Mouse (Mus musculus) hindbrain, embryonic 11.5 days (tissue): ENCODE measurements around the gene Ddx4. TPM values are rescaled to one million over a fixed set of nuclear protein-coding genes. Genes with fewer than 3 reads are reported as not detected.
"Not testable (repeated sequence)": the region's sequence is repeated elsewhere in the genome, so short reads cannot be mapped to it uniquely, and the experiment has no call there.

ENCODE experiments used
- ATAC-seq: fragments of 200-750 bp; cut with Nextera tagmentation; 2 replicates; pipeline ENCODE4 v1.8.0; 2017; ENCODE audit warnings: mild to moderate bottlenecking, moderate TSS enrichment, moderate library complexity; ENCODE audit not compliant: low FRiP score
- DNase-seq: peaks from one replicate; pipeline ENCODE4 v3.0.0-alpha.2; 2015; ENCODE audit warnings: low spot score
- H3K27ac ChIP-seq: fragments of 300-500 bp; sonication (generic); 2 replicates; pipeline ENCODE4 v1.5.1; 2014; ENCODE audit warnings: mild to moderate bottlenecking, low read depth, low read length
- H3K27me3 ChIP-seq: fragments of 300-500 bp; sonication (generic); 2 replicates; pipeline ENCODE4 v1.6.1; 2014; ENCODE audit warnings: mild to moderate bottlenecking, low read length, moderate library complexity, mixed read lengths; ENCODE audit not compliant: control insufficient read depth, insufficient read depth
- H3K36me3 ChIP-seq: fragments of 300-500 bp; sonication (generic); 2 replicates; pipeline ENCODE4 v1.6.1; 2014; ENCODE audit warnings: mild to moderate bottlenecking, low read length, moderate library complexity, mixed read lengths; ENCODE audit not compliant: control insufficient read depth, insufficient read depth
- H3K4me1 ChIP-seq: fragments of 300-500 bp; sonication (generic); replicated peaks from 2 replicates; pipeline ENCODE4 v1.6.1; 2014; ENCODE audit warnings: low read length, mixed read lengths; ENCODE audit not compliant: control insufficient read depth, insufficient read depth
- H3K4me2 ChIP-seq: fragments of 300-500 bp; sonication (generic); replicated peaks from 2 replicates; pipeline ENCODE4 v1.6.1; 2014; ENCODE audit warnings: mild to moderate bottlenecking, low read depth, low read length
- H3K4me3 ChIP-seq: fragments of 300-500 bp; sonication (generic); 2 replicates; pipeline ENCODE4 v1.5.1; 2014; ENCODE audit warnings: low read depth, low read length
- H3K9ac ChIP-seq: fragments of 300-500 bp; sonication (generic); 2 replicates; pipeline ENCODE4 v1.6.1; 2014; ENCODE audit warnings: low read depth, low read length
- H3K9me3 ChIP-seq: fragments of 300-500 bp; sonication (generic); 2 replicates; pipeline ENCODE4 v1.6.1; 2016; ENCODE audit warnings: low read length; ENCODE audit not compliant: control insufficient read depth
- WGBS: fragments of 180-500 bp; shearing (Covaris S2); extraction: QIAGEN DNeasy Blood & Tissue Kit; methylation state at CpG from one replicate; pipeline ENCODE4 v1.1.7; 2014; 5-methylcytosine and 5-hydroxymethylcytosine counted together
- polyA plus RNA-seq: library from polyadenylated mRNA; unstranded; fragments of >200 nt; fragmentation: Nextera tagmentation; extraction: Ambion mirVana; gene quantifications from 2 replicates; pipeline ENCODE4 v1.2.1, GENCODE M21; 2014

The Ddx4 gene
- polyA plus RNA-seq, 1 experiment from 2014 or later, result 0.83 TPM

- no peaks in the 10 kb centered on the region for H3K4me1 ChIP-seq
- no peak overlapping the region for H3K9ac ChIP-seq
- no peak overlapping the region for H3K27ac ChIP-seq
- H3K27me3 ChIP-seq, result no peaks in the 10 kb centered on the region
- no peaks in the 10 kb centered on the region for H3K9me3 ChIP-seq
- DNase-seq (no peak), ATAC-seq (no peak)
- no peaks in the 10 kb centered on the region for H3K36me3 ChIP-seq
- H3K4me3 ChIP-seq, result no peak overlapping the region
- 52% methylated on average over 7 of the region's 7 CpGs for whole genome bisulfite sequencing
- H3K4me2 ChIP-seq, result no peak overlapping the region
These were observed 28.6 kb downstream of the Ddx4 start for GRCm38 (mm10) chr13:112623656-112624055.

GRCm38 (mm10) chr13:112621592-112621991, 30.7 kb downstream of the Ddx4 start:
- WGBS, result 93% methylated on average over 3 of the region's 3 CpGs
- H3K4me2 ChIP-seq, result no peak overlapping the region
- ATAC-seq (no peak), DNase-seq (no peak)
- H3K4me3 ChIP-seq, result no peak overlapping the region
- H3K4me1 ChIP-seq, result no peaks in the 10 kb centered on the region
- no peak overlapping the region for H3K27ac ChIP-seq
- H3K9ac ChIP-seq, result no peak overlapping the region
- H3K27me3 ChIP-seq, result no peaks in the 10 kb centered on the region
- no peaks in the 10 kb centered on the region for H3K9me3 ChIP-seq
- H3K36me3 ChIP-seq, result no peaks in the 10 kb centered on the region

- no peak overlapping the region for H3K4me3 ChIP-seq
- ATAC-seq, result no peak
- no peak for DNase-seq
- no peak overlapping the region for H3K9ac ChIP-seq
- H3K27me3 ChIP-seq, result no peaks in the 10 kb centered on the region
- H3K9me3 ChIP-seq, result no peaks in the 10 kb centered on the region
- no peaks in the 10 kb centered on the region for H3K4me1 ChIP-seq
- no peaks in the 10 kb centered on the region for H3K36me3 ChIP-seq
- 89% methylated on average over 3 of the region's 3 CpGs for WGBS
- no peak overlapping the region for H3K27ac ChIP-seq
- H3K4me2 ChIP-seq, result no peak overlapping the region
These were observed 43.7 kb downstream of the Ddx4 start for GRCm38 (mm10) chr13:112608606-112609005.

GRCm38 (mm10) chr13:112604411-112604810, 47.9 kb downstream of the Ddx4 start:
- no peak for ATAC-seq
- no peak overlapping the region for H3K4me2 ChIP-seq
- no peaks in the 10 kb centered on the region for H3K36me3 ChIP-seq
- H3K4me1 ChIP-seq, result no peaks in the 10 kb centered on the region
- H3K27ac ChIP-seq, result no peak overlapping the region
- H3K9me3 ChIP-seq, result no peaks in the 10 kb centered on the region
- no peak for DNase-seq
- no peaks in the 10 kb centered on the region for H3K27me3 ChIP-seq
- WGBS, result 78% methylated on average over 4 of the region's 4 CpGs
- no peak overlapping the region for H3K9ac ChIP-seq
- H3K4me3 ChIP-seq, result no peak overlapping the region

GRCm38 (mm10) chr13:112603839-112604238, 48.4 kb downstream of the Ddx4 start:
- Histone ChIP-seq H3K36me3 (no peaks in the 10 kb centered on the region), H3K4me3 (no peak overlapping the region), H3K9ac (no peak overlapping the region), H3K4me2 (no peak overlapping the region), H3K27ac (no peak overlapping the region), H3K9me3 (no peaks in the 10 kb centered on the region), H3K4me1 (no peaks in the 10 kb centered on the region), H3K27me3 (no peaks in the 10 kb centered on the region)
- 88% methylated on average over 1 of the region's 1 CpGs for WGBS
- DNase-seq (no peak), ATAC-seq (no peak)

GRCm38 (mm10) chr13:112602607-112603006, 49.7 kb downstream of the Ddx4 start:
- Histone ChIP-seq H3K4me2 (no peak overlapping the region), H3K27me3 (no peaks in the 10 kb centered on the region), H3K4me1 (no peaks in the 10 kb centered on the region), H3K4me3 (no peak overlapping the region), H3K36me3 (no peaks in the 10 kb centered on the region), H3K9ac (no peak overlapping the region), H3K27ac (no peak overlapping the region), H3K9me3 (no peaks in the 10 kb centered on the region)
- ATAC-seq (no peak), DNase-seq (no peak)
- WGBS, result 86% methylated on average over 2 of the region's 2 CpGs

- H3K9me3 ChIP-seq, ATAC-seq: not testable (repeated sequence)
- WGBS, result 82% methylated on average over 6 of the region's 8 CpGs
These were observed 58.0 kb downstream of the Ddx4 start, which contains the start of gene Il31ra for GRCm38 (mm10) chr13:112594260-112594659. Il31ra (minus strand) TSS chr13:112594360.

GRCm38 (mm10) chr13:112590254-112590653, 62.0 kb downstream of the Ddx4 start:
- Histone ChIP-seq H3K4me3 (no peak overlapping the region), H3K27ac (no peak overlapping the region), H3K27me3 (no peaks in the 10 kb centered on the region), H3K9ac (no peak overlapping the region), H3K4me2 (no peak overlapping the region), H3K4me1 (no peaks in the 10 kb centered on the region), H3K9me3 (no peaks in the 10 kb centered on the region), H3K36me3 (no peaks in the 10 kb centered on the region)
- DNase-seq (no peak), ATAC-seq (no peak)
- WGBS, result 70% methylated on average over 2 of the region's 2 CpGs

More at GRCm38 (mm10) chr13:112594260-112594659, 58.0 kb downstream of the Ddx4 start, which contains the start of gene Il31ra:
- H3K4me2 ChIP-seq, DNase-seq, H3K27ac ChIP-seq, H3K36me3 ChIP-seq, H3K4me3 ChIP-seq, H3K4me1 ChIP-seq, H3K9ac ChIP-seq, H3K27me3 ChIP-seq: not testable (repeated sequence)

GRCm38 (mm10) chr13:112589625-112590024, 62.6 kb downstream of the Ddx4 start:
- H3K9me3 ChIP-seq, result no peaks in the 10 kb centered on the region
- no peak for DNase-seq
- no peak overlapping the region for H3K9ac ChIP-seq
- H3K4me2 ChIP-seq, result no peak overlapping the region
- H3K4me1 ChIP-seq, result no peaks in the 10 kb centered on the region
- no peak overlapping the region for H3K27ac ChIP-seq
- no peaks in the 10 kb centered on the region for H3K36me3 ChIP-seq
- no peaks in the 10 kb centered on the region for H3K27me3 ChIP-seq
- H3K4me3 ChIP-seq, result no peak overlapping the region
- ATAC-seq, result no peak
